Mouse (Mus musculus) forebrain, embryonic 13.5 days (tissue): ENCODE measurements at regions not wholly inside any gene's neighbourhood (a gene's known extent, or its start where the extent isn't known, plus 50 kb on each side); places are given as distances from the start of the nearest gene placed in this dataset.

Experiments
- ATAC-seq: fragments of 200-750 bp; cut with Nextera tagmentation; 2 replicates; pipeline ENCODE4 v1.8.0; 2017
- H3K27ac ChIP-seq: fragments of 300-500 bp; sonication (generic); 2 replicates; pipeline ENCODE4 v1.5.1; 2015; ENCODE audit warnings: inconsistent platforms, mild to moderate bottlenecking, moderate library complexity
- H3K27me3 ChIP-seq: fragments of 300-500 bp; sonication (generic); 2 replicates; pipeline ENCODE4 v1.6.1; 2015; ENCODE audit warnings: mild to moderate bottlenecking, inconsistent platforms
- H3K36me3 ChIP-seq: fragments of 300-500 bp; sonication (generic); 2 replicates; pipeline ENCODE4 v1.6.1; 2015; ENCODE audit warnings: mild to moderate bottlenecking, inconsistent platforms; ENCODE audit not compliant: poor library complexity, severe bottlenecking
- H3K4me1 ChIP-seq: fragments of 300-500 bp; sonication (generic); 2 replicates; pipeline ENCODE4 v1.6.1; 2015; ENCODE audit warnings: inconsistent platforms
- H3K4me2 ChIP-seq: fragments of 300-500 bp; sonication (generic); 2 replicates; pipeline ENCODE4 v1.6.1; 2015; ENCODE audit warnings: inconsistent platforms, mild to moderate bottlenecking, moderate library complexity
- H3K4me3 ChIP-seq: fragments of 300-500 bp; sonication (generic); 2 replicates; pipeline ENCODE4 v1.5.1; 2015; ENCODE audit warnings: mild to moderate bottlenecking, inconsistent platforms
- H3K9ac ChIP-seq: fragments of 300-500 bp; sonication (generic); 2 replicates; pipeline ENCODE4 v1.6.1; 2015; ENCODE audit warnings: mild to moderate bottlenecking, inconsistent platforms
- H3K9me3 ChIP-seq: fragments of 300-500 bp; sonication (generic); replicated peaks from 2 replicates; pipeline ENCODE4 v1.6.1; 2016; ENCODE audit warnings: inconsistent platforms
- WGBS: fragments of 180-500 bp; shearing (Covaris S2); methylation state at CpG from one replicate; pipeline ENCODE4 v1.1.7; 2015; 5-methylcytosine and 5-hydroxymethylcytosine counted together

GRCm38 (mm10) chr9:61321825-61322224, 50.3 kb upstream of the Tle3 start:
- WGBS, result 70% methylated on average over 8 of the region's 8 CpGs
- peaks cover 46% of the 10 kb centered on the region for H3K4me1 ChIP-seq

DNA sequence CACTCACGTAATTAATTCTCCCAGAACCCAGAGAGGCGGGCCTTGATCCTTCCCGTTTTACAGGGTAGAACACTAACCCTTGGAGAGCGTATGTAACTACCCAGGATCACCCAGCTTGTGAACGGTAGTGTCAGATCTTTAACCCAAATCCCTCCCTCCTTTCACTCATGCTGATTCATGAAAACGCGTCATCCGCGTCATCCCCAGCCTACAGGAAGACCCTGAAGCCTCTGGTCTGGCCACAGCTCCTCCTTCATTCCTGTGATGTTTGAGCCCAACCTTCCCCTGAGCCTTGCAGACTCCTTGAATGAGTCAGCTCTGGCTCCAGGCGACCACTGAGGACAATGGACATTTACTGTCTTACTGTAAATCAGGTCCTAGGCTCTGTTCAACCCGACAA, 49.8 kb upstream of the Tle3 start:
- ATAC-seq, result no peak
- H3K4me1 ChIP-seq, result peaks cover 45% of the 10 kb centered on the region
- 75% methylated on average over 11 of the region's 11 CpGs for WGBS

More at GRCm38 (mm10) chr9:61321825-61322224, 50.3 kb upstream of the Tle3 start:
- peaks cover 20% of the 10 kb centered on the region for H3K27me3 ChIP-seq
- H3K36me3 ChIP-seq, result no peaks in the 10 kb centered on the region
- ATAC-seq, result no peak
- H3K9ac ChIP-seq, result no peak overlapping the region
- H3K27ac ChIP-seq, result no peak overlapping the region
- H3K9me3 ChIP-seq, result no peaks in the 10 kb centered on the region
- H3K4me2 ChIP-seq, result no peak overlapping the region
- H3K4me3 ChIP-seq, result no peak overlapping the region

More for the DNA sequence above, 49.8 kb upstream of the Tle3 start:
- H3K4me3 ChIP-seq, result no peak overlapping the region
- no peak overlapping the region for H3K4me2 ChIP-seq
- no peaks in the 10 kb centered on the region for H3K36me3 ChIP-seq
- H3K9me3 ChIP-seq, result no peaks in the 10 kb centered on the region
- H3K27me3 ChIP-seq, result peaks cover 23% of the 10 kb centered on the region
- no peak overlapping the region for H3K27ac ChIP-seq
- no peak overlapping the region for H3K9ac ChIP-seq
